Mouse (Mus musculus): ENCODE results near the gene Dnaic2. TPM values are rescaled to one million over a fixed set of nuclear protein-coding genes. Genes with fewer than 3 reads are reported as not detected.

Dnaic2 gene
- polyA plus RNA-seq, 1 experiment, result not detected

DNA sequence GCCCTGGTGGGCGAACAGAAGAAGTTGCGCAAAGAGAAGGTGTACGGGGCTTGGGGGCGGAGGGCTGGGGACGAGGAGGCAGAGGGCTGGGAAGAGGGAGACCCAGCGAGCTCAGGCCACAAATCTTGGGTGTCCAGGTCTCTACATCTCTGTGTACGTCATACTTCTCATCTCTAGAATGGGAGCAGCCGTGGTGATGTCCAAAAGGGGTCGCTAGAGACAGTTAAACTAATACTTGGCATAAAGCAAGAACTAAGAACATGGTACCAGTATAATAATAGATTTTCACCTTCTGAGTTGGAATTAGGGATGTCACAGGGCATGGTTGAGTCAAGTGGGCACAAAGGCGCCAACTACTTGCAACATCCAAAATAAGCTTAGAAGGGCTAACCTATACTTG, 58.7 kb downstream of the Dnaic2 start:
- Histone ChIP-seq H3K4me3 (replicated peaks; ENCODE audit: control insufficient read depth, low read depth, low read length) (no peak overlapping the region), H3K4me1 (ENCODE audit: control insufficient read depth, insufficient read depth, low read length) (no peaks in the 10 kb centered on the region), H3K27ac (ENCODE audit: control insufficient read depth, insufficient read depth, low read depth, low read length, poor library complexity) (no peak overlapping the region)
- 45% methylated on average over 10 of the region's 10 CpGs for WGBS
- TF ChIP-seq CTCF (IDR thresholded peaks at IDR 0.05; ENCODE audit: control insufficient read depth, insufficient read depth, low read length), result no peak
- TF ChIP-seq POLR2A (IDR thresholded peaks at IDR 0.05; ENCODE audit: borderline replicate concordance, control insufficient read depth, low read depth, low read length), result no peak

DNA sequence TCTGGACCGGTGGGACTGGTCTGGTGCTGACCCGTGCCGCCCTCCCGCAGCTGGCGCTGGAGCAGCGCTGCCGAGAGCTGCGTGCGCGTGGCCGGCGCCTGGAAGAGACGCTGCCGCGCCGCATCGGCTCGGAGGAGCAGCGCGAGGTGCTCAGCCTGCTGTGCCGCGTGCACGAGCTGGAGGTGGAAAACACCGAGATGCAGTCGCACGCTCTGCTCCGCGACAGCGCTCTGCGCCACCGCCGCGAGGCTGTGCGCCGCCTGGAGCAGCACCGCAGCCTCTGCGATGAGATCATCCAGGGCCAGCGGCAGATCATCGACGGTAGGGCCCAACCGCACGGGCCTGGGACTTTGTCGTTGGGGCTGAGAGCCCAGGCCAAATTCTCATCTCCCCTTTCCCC, 59.1 kb downstream of the Dnaic2 start:
- Histone ChIP-seq H3K4me3 (replicated peaks; ENCODE audit: control insufficient read depth, low read depth, low read length) (no peak overlapping the region), H3K4me1 (ENCODE audit: control insufficient read depth, insufficient read depth, low read length) (no peaks in the 10 kb centered on the region), H3K27ac (ENCODE audit: control insufficient read depth, insufficient read depth, low read depth, low read length, poor library complexity) (no peak overlapping the region; the same call in 1 of the 2 replicates)
- 3% methylated on average over 43 of the region's 43 CpGs for WGBS
- TF ChIP-seq POLR2A (IDR thresholded peaks at IDR 0.05; ENCODE audit: borderline replicate concordance, control insufficient read depth, low read depth, low read length), result no peak; the same call in 1 of the 2 replicates

DNA sequence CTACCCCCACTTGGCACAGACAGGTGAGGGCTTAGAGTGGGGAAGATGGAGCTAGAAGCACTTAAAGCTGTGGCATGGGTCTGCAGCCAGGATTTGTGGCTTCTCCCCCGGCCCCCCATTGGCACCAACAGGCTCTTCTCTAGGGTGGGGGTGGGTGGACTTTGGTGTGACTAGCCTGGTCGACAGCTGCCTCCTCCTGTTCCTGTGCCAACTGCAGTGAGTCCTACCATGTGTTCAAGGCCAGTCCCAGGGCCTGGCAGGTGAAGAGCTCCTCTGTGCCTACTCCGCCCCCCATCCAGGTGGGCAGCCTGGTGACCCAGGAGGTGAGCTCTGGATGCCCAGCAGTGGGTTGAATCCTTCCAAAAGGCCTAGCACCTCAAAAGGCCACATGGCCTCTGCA, 60.4 kb downstream of the Dnaic2 start:
- H3K27ac ChIP-seq (ENCODE audit: control insufficient read depth, insufficient read depth, low read depth, low read length, poor library complexity), result no peak overlapping the region
- TF ChIP-seq CTCF (IDR thresholded peaks at IDR 0.05; ENCODE audit: control insufficient read depth, insufficient read depth, low read length) (no peak), POLR2A (IDR thresholded peaks at IDR 0.05; ENCODE audit: borderline replicate concordance, control insufficient read depth, low read depth, low read length) (no peak)
- no peak overlapping the region for H3K4me3 ChIP-seq (replicated peaks; ENCODE audit: control insufficient read depth, low read depth, low read length)
- 79% methylated on average over 3 of the region's 3 CpGs for WGBS
- H3K4me1 ChIP-seq (ENCODE audit: control insufficient read depth, insufficient read depth, low read length), result no peaks in the 10 kb centered on the region; the same call in 1 of the 2 replicates

DNA sequence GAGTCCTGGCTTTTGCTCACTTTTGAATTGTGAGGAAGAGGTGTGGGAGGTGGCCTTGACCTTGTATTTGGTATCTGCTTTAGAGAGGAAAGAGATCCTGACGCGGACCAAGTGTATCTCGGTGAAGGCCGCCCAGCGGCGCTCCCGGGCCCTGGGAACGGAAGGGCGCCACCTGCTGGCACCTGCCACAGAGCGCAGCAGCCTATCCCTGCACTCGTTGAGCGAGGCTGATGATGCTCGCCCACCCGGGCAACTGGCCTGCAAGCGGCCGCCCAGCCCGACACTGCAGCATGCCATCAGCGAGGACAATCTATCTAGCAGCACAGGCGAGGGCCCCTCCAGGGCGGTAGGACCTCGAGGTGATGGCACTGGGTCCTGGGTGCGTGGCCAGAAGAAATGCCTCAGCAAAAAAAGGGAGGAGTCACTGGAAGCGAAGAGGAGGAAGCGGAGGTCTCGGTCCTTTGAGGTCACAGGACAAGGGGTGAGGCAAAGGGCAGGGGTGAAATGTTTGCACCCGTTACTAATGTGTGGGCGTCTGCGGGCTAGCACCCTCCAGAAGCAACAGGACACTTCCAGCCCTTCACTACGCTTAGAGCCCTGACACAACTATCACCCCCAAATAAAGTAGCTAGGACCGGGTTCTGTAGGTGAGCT, 62.0 kb downstream of the Dnaic2 start:
- 11% methylated on average over 30 of the region's 30 CpGs for WGBS
- no peaks in the 10 kb centered on the region; the same call in 1 of the 2 replicates for H3K4me1 ChIP-seq (ENCODE audit: control insufficient read depth, insufficient read depth, low read length)
- H3K27ac ChIP-seq (ENCODE audit: control insufficient read depth, insufficient read depth, low read depth, low read length, poor library complexity), result no peak overlapping the region; the same call in 1 of the 2 replicates
- H3K4me3 ChIP-seq (replicated peaks; ENCODE audit: control insufficient read depth, low read depth, low read length), result no peak overlapping the region
- TF ChIP-seq POLR2A (IDR thresholded peaks at IDR 0.05; ENCODE audit: borderline replicate concordance, control insufficient read depth, low read depth, low read length) (no peak), CTCF (IDR thresholded peaks at IDR 0.05; ENCODE audit: control insufficient read depth, insufficient read depth, low read length) (peak; percentile 86)

DNA sequence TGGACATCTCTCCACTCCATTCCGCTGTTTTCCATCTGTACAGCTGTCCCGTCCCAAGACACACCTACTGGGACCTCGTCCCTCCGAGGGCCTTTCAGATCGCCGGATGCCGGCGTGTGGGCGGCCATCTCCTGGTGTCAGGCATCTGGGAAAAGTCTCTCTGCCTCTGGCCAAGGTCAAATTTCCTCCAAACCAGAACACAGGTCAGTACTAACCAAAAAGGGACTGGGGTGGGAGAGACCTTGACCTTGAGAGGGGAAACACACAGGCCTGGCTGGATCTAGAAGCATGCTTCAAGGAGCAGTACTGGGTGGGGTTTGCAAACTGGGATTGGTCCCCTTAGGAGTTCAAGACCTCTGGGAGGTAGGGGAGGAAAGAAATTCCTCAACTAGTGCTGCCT, 62.5 kb downstream of the Dnaic2 start:
- TF ChIP-seq POLR2A (IDR thresholded peaks at IDR 0.05; ENCODE audit: borderline replicate concordance, control insufficient read depth, low read depth, low read length) (no peak), CTCF (IDR thresholded peaks at IDR 0.05; ENCODE audit: control insufficient read depth, insufficient read depth, low read length) (no peak)
- H3K4me3 ChIP-seq (replicated peaks; ENCODE audit: control insufficient read depth, low read depth, low read length), result no peak overlapping the region
- 71% methylated on average over 9 of the region's 9 CpGs for WGBS
- H3K4me1 ChIP-seq (ENCODE audit: control insufficient read depth, insufficient read depth, low read length), result no peaks in the 10 kb centered on the region; the same call in 1 of the 2 replicates
- no peak overlapping the region for H3K27ac ChIP-seq (ENCODE audit: control insufficient read depth, insufficient read depth, low read depth, low read length, poor library complexity)

DNA sequence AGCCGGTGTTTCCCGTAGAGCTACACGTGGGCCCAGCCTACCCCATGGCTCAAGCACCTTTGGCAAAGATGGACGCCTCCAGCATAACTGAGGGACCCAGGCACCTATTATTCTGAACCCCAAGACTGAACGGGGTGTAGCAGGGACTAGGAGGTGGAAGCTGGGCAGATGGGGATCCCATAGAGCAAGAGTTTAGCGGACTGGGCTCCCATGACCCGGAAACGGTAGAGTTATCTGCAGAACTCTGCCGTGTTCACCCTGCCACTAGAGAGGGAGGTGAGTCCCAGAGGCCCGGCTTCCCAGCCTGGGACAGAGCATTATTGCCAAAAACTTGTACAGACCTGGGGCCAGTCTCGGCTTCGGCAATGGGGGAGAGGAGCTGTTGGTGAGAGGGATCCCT, 63.0 kb downstream of the Dnaic2 start:
- no peak for TF ChIP-seq POLR2A (IDR thresholded peaks at IDR 0.05; ENCODE audit: borderline replicate concordance, control insufficient read depth, low read depth, low read length)
- no peak for TF ChIP-seq CTCF (IDR thresholded peaks at IDR 0.05; ENCODE audit: control insufficient read depth, insufficient read depth, low read length)
- Histone ChIP-seq H3K27ac (ENCODE audit: control insufficient read depth, insufficient read depth, low read depth, low read length, poor library complexity) (no peak overlapping the region), H3K4me3 (replicated peaks; ENCODE audit: control insufficient read depth, low read depth, low read length) (no peak overlapping the region), H3K4me1 (ENCODE audit: control insufficient read depth, insufficient read depth, low read length) (no peaks in the 10 kb centered on the region; the same call in 1 of the 2 replicates)
- 71% methylated on average over 12 of the region's 12 CpGs for WGBS

DNA sequence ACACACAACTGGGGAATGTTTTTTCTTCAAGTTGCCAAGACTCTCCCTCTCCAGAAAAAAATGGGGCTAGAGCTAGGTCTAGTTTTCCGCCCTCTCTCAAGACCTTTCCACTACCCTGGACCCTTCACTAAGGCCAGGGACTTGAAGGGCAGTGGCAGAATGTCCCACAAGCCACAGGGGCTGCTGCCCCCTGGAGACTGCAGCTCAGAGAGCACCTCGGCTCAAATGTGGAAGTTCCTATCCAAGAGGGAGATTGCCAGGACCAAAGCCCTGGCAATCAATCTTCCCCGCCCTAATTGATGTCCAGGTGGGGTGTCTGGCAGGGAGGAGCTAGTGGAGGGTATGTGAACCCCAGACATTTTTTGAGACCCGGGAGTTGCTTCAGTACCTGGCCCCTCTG, 63.6 kb downstream of the Dnaic2 start:
- WGBS, result 20% methylated on average over 4 of the region's 4 CpGs
- TF ChIP-seq POLR2A (IDR thresholded peaks at IDR 0.05; ENCODE audit: borderline replicate concordance, control insufficient read depth, low read depth, low read length), result no peak
- TF ChIP-seq CTCF (IDR thresholded peaks at IDR 0.05; ENCODE audit: control insufficient read depth, insufficient read depth, low read length), result no peak
- no peaks in the 10 kb centered on the region; the same call in 1 of the 2 replicates for H3K4me1 ChIP-seq (ENCODE audit: control insufficient read depth, insufficient read depth, low read length)

DNA sequence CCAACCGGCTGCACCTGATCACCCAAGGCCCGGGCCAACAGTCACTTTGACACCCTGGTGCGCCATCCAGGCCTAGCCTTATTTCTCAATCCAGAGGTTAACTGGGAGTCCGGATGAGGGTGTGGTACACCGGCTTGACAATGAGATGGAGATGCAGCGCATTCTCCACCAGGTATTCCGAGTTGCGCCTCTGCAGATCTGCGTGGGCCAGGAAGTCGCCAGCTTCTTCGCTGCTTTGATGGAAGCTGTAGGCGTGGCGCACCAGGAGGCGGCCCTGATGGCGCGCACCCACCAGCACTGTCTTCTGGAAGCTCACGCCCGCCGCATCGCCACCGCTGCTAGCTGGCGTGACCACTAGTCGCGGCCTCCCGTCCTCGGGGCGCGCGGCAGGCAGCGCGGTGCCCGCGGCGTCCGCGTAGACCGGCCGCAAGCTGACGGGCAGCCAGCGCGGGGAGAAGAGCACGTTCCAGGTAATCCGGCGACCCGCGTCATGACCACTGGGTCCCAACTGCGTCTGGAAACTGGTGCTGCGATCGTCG, 64.2 kb downstream of the Dnaic2 start:
- H3K4me3 ChIP-seq (replicated peaks; ENCODE audit: control insufficient read depth, low read depth, low read length), result no peak overlapping the region
- WGBS, result 4% methylated on average over 50 of the region's 50 CpGs
- no peak overlapping the region for H3K27ac ChIP-seq (ENCODE audit: control insufficient read depth, insufficient read depth, low read depth, low read length, poor library complexity)
- no peak for TF ChIP-seq CTCF (IDR thresholded peaks at IDR 0.05; ENCODE audit: control insufficient read depth, insufficient read depth, low read length)
- no peak for TF ChIP-seq POLR2A (IDR thresholded peaks at IDR 0.05; ENCODE audit: borderline replicate concordance, control insufficient read depth, low read depth, low read length)
- no peaks in the 10 kb centered on the region; the same call in 1 of the 2 replicates for H3K4me1 ChIP-seq (ENCODE audit: control insufficient read depth, insufficient read depth, low read length)

More for the DNA sequence above, 63.6 kb downstream of the Dnaic2 start:
- H3K4me3 ChIP-seq (replicated peaks; ENCODE audit: control insufficient read depth, low read depth, low read length), result no peak overlapping the region
- H3K27ac ChIP-seq (ENCODE audit: control insufficient read depth, insufficient read depth, low read depth, low read length, poor library complexity), result no peak overlapping the region

All from bone marrow, adult 2 months (tissue).